Mouse (Mus musculus) left cerebral cortex, adult 9 months (tissue): ENCODE measurements around the gene Fbxw4.

Experiments used
- DNase-seq, 2 experiments: peaks; one replicate each; pipeline ENCODE4 v3.0.0; 2022; ENCODE audit warnings: low spot score in 2 of 2

Gene Fbxw4

GRCm38 (mm10) chr19:45541409-45542041 is 118.6 kb downstream of the Fbxw4 start:
- peak in 1 of 2 experiments; percentile 48 for DNase-seq

DNA sequence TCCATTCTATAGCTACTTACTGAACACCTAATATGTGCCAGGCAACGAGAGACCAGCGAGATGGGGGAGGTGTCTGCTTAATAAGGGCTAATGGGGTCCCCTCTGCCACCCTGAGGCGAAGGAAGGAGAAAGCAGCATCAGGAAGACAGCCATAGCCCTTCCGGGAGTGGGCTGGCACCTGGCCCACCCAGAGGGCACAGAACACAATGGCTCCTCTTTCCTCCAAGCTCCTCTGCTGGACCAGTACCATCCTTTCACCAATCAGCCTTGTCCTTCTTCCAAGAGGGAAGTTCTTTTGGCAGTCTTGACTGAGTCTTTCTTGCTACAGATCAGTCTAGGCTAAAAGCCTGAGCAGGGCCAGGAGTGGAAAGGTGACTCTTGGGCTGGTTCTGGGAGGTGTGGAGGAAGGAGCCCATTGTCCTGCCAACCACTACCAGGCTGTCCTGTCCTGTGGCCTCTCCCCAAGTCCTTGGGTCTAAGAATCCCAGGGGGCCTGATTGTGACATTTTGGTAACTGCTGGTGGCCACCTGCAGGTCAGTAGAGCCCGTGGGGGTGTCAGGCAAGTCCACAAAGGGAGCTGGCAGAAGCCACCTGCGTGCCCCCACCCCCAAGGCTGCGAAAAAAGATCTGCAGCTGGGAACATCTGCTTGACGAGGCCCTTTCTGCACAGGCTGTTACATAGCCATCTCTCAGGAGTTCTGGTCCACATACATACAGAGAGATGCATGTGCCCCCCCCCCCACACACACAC is 119.3 kb downstream of the Fbxw4 start:
- DNase-seq = no peak

GRCm38 (mm10) chr19:45537505-45537904 is 122.6 kb downstream of the Fbxw4 start:
- peak in 1 of 2 experiments; percentile 58 for DNase-seq

GRCm38 (mm10) chr19:45535929-45536328 is 124.2 kb downstream of the Fbxw4 start:
- no peak for DNase-seq

DNA sequence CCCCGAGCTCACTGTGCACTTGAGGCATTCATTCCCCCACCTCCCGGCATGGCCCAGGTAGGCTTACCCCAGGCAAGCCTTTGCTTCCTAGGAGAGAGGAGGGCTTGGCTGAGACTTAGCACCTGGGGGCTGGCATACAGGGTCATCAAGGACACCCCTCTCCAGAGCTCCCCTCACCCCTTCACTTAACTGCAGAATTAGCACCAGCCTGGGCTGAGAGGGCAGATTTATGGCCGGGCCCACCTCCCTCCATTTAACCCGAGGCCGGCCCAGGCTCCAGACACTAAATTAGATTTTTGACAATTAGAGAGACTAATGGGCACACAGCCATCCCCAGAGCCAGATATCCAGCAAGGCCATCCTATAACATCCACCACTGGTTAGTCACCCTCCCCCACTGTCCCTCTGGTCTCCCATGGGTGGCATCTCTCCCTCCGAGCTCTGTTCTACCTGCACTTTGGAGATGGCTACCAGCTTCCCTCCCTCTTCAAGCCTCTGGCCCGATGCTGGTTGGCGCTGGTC is 124.8 kb downstream of the Fbxw4 start:
- DNase-seq = no peak

- DNase-seq = no peak
Measured at GRCm38 (mm10) chr19:45533617-45534016, 126.5 kb downstream of the Fbxw4 start.

- no peak for DNase-seq
Measured at GRCm38 (mm10) chr19:45531554-45531953, 128.6 kb downstream of the Fbxw4 start.

DNA sequence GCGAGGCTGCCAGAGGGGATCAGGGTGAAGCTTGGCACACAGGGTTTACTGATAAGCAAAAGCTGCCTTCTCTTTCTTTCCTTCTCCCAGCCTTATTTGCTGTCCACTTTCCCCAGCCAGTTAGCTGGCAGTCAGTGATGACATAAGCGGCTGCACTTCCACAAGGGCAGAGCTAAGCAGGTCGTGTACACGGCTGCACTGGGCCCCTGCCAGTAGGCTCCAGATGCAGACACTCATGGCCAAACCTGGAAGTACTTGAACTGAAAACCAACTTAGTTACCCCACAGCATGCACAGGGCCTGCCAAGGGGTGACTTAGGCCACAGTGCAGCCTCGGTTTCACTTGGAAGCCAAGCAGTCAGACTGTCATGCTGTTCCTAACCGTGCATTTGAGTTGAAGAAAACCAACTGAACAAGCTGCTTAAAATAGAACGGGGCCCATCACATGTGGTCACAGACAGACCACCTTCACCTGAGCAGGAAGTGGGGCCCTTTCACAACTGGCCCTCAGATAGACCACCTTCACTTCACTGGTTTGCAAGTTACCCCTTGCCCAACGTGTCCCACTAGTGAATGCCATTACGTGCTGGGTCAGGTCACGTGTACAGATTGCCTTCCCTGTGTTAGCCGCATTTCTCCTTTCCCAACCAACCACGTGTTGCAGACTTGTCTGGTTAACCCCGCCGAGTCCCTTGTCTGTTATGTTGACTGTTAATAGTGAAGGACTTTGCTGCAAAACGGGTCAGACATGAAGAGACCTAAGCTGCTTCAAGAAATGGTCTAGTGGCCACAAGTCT is 129.7 kb downstream of the Fbxw4 start:
- DNase-seq = no peak

- DNase-seq = no peak
Measured at GRCm38 (mm10) chr19:45529294-45529693, 130.8 kb downstream of the Fbxw4 start.
